Mouse (Mus musculus) testis, adult 2 months (tissue): Measurements from ENCODE around the gene Tmem156. TPM values are rescaled to one million over a fixed set of nuclear protein-coding genes. Genes with fewer than 3 reads are reported as not detected.
"Not testable (repeated sequence)": the region's sequence is repeated elsewhere in the genome, so short reads cannot be mapped to it uniquely, and the experiment has no call there.

Experiments used
- H3K27ac ChIP-seq: fragments of 200-500 bp; 2 replicates; pipeline ENCODE4 v1.5.1; 2012; ENCODE audit warnings: low read depth, low read length; ENCODE audit not compliant: control insufficient read depth, insufficient read depth
- H3K27me3 ChIP-seq: fragments of 200-500 bp; 2 replicates; pipeline ENCODE4 v1.6.1; 2012; ENCODE audit warnings: mild to moderate bottlenecking, low read length, moderate library complexity; ENCODE audit not compliant: control insufficient read depth, insufficient read depth
- H3K36me3 ChIP-seq: fragments of 200-500 bp; 2 replicates; pipeline ENCODE4 v1.6.1; 2012; ENCODE audit warnings: mild to moderate bottlenecking, low read length; ENCODE audit not compliant: control insufficient read depth, insufficient read depth
- H3K4me1 ChIP-seq: fragments of 200-500 bp; 2 replicates; pipeline ENCODE4 v1.6.1; 2012; ENCODE audit warnings: low read length; ENCODE audit not compliant: control insufficient read depth, insufficient read depth
- H3K4me3 ChIP-seq: fragments of 200-500 bp; 2 replicates; pipeline ENCODE4 v1.5.1; 2012; ENCODE audit warnings: low read depth, mild to moderate bottlenecking, low read length, moderate library complexity, mixed read lengths; ENCODE audit not compliant: control insufficient read depth
- CTCF ChIP-seq: fragments of 200-500 bp; IDR thresholded peaks from 2 replicates; pipeline ENCODE4 v1.5.1; 2012; ENCODE audit warnings: low read depth, mild to moderate bottlenecking, inconsistent platforms, low read length, moderate library complexity; ENCODE audit not compliant: control insufficient read depth, insufficient read depth, insufficient replicate concordance
- POLR2A ChIP-seq: fragments of 200-500 bp; IDR thresholded peaks from 2 replicates; pipeline ENCODE4 v1.6.1; 2012; ENCODE audit warnings: low read depth, mild to moderate bottlenecking, inconsistent platforms, low read length, moderate library complexity; ENCODE audit not compliant: control insufficient read depth
- polyA plus RNA-seq: library from polyadenylated mRNA; depleted of rRNA; stranded (reverse); fragments of >200 nt; gene quantifications from 2 replicates; pipeline ENCODE4 v1.2.3, GENCODE M21; 2012

Gene Tmem156
- polyA plus RNA-seq, 1 experiment: 9.2 TPM

DNA sequence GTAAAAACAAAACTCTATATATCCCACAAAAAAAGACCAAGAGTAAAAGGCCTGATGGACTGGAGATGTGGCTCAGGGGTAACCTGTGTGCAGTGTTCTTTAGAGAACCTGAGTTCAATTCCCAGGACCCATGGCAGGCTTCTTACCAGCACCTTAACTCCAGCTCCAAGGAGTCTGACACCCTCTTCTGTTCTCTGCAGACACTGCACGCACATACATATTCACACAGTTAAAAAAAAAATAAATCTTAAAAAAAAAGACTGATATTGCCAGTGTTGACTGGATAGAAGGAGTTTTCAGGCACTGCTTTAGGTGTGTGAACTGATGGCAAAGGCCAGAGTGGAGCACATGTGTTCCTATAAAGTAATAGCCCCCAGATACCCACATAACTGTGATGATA, 34.2 kb upstream of the Tmem156 start:
- Histone ChIP-seq H3K4me1 (peaks cover 3% of the 10 kb centered on the region; the same call in 1 of the 2 replicates), H3K27me3 (no peaks in the 10 kb centered on the region), H3K36me3 (no peaks in the 10 kb centered on the region), H3K27ac (no peak overlapping the region), H3K4me3 (no peak overlapping the region)
- no peak for TF ChIP-seq POLR2A
- TF ChIP-seq CTCF: no peak

DNA sequence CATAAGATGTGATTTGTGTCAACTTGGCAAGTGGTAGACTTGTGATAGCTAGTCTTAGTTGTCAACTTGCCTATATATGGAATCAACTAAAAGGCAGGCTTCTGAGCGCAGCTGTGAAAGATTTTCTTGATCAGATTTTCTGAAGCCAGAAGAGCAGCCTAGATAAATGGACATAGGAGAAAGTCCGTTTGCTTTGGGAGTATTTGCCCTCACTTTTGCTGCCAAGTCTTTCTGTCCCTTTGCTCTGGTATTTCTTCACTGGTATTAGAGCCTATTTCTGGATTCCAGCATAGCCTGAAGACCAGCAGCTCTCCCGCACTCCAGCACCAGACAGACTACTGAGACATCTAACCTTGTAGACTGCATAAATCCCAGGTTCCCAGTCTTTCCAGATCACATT, 30.7 kb upstream of the Tmem156 start:
- no peaks in the 10 kb centered on the region for H3K4me1 ChIP-seq
- no peak for TF ChIP-seq POLR2A
- TF ChIP-seq CTCF: no peak
- no peak overlapping the region for H3K27ac ChIP-seq
- no peaks in the 10 kb centered on the region for H3K27me3 ChIP-seq
- H3K36me3 ChIP-seq: no peaks in the 10 kb centered on the region
- no peak overlapping the region for H3K4me3 ChIP-seq

DNA sequence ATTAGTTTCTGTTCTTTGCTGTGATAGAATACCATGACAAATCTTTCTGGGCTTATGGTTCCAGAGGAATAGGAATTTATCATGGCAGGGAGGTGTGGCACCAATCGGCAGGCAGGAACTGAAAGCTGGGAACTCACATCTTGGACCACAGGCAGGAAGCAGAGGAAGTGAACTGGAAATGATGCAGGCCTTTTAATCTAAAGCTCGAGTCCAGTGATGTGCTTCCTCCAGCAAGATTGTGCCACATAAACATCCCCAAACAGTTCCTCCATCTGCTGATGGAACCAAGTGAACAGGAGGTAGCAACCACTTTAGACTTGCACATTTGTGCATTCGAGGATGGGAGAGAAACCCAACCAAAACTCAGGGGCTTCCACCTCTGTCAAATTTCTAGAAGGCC, 28.0 kb upstream of the Tmem156 start:
- Histone ChIP-seq H3K27me3 (no peaks in the 10 kb centered on the region), H3K4me3 (no peak overlapping the region), H3K4me1 (no peaks in the 10 kb centered on the region), H3K27ac (no peak overlapping the region), H3K36me3 (no peaks in the 10 kb centered on the region)
- TF ChIP-seq CTCF: no peak
- TF ChIP-seq POLR2A: no peak

DNA sequence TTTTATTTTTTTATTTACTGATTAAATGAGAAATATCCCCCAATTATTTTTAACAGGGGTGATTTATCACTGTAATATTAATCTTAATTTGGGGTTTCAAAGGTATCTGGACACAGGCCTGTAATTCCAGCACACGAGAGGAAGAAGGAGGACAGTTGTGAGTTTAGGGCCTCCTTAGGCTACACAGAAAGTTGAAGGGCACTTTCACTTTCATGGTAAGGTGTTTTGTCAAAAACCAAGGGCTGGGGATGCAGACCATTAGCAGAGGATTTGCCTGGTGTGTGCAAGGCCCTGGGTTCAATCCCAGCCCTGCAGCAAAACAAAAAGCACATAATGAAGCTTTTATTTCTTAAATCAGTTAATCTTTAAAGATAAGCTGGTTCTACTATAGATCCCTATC, 27.6 kb upstream of the Tmem156 start:
- Histone ChIP-seq H3K27ac (no peak overlapping the region), H3K4me3 (no peak overlapping the region)

DNA sequence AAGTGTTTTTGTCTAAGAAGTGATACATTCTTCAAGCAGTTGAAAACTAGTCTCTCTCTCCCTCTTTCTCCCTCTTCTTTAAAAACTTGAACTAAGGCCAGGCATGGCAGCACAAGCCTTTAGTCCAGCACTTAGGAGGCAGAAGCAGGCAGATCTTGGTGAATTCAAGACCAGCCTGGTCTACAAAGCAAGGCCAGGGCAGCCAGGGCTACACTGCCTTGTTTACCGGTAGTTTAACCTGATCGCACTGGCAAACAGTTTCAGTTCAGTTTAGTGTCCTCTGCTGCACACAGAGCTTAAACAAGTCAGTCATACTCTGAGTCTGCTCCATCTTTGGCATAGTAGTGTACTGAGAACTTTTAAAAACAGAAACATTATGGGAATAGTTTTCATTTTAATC, 24.9 kb upstream of the Tmem156 start:
- H3K27me3 ChIP-seq: no peaks in the 10 kb centered on the region
- H3K27ac ChIP-seq: no peak overlapping the region
- no peaks in the 10 kb centered on the region for H3K36me3 ChIP-seq
- H3K4me1 ChIP-seq: no peaks in the 10 kb centered on the region
- no peak overlapping the region for H3K4me3 ChIP-seq
- no peak for TF ChIP-seq CTCF
- no peak for TF ChIP-seq POLR2A

More for the DNA sequence above, 27.6 kb upstream of the Tmem156 start:
- Histone ChIP-seq H3K4me1 (no peaks in the 10 kb centered on the region), H3K27me3 (no peaks in the 10 kb centered on the region), H3K36me3 (no peaks in the 10 kb centered on the region)
- TF ChIP-seq CTCF (no peak), POLR2A (no peak)

DNA sequence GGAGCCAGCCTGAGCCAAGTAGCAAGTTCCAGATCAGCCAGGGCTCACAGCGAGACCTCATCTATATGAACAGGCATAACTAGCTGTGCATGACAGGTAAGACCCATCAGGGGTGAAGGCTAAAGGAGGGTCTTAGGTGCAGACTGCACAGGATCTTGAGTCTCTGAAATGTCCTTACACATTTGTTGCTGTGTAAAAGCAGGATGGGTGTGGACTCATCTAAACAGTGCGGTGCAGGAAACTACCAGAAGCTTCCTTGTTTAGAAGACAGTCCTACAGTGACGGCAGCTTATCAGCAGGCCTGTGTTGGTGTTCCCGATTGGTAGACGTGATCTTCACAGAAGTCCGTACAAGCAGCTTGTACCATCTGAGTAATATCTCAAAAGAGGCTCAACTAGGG, 21.4 kb upstream of the Tmem156 start:
- H3K27me3 ChIP-seq: no peaks in the 10 kb centered on the region
- no peaks in the 10 kb centered on the region for H3K4me1 ChIP-seq
- H3K27ac ChIP-seq: peak overlapping the region; percentile 45; the same call in 1 of the 2 replicates
- H3K4me3 ChIP-seq: no peak overlapping the region
- TF ChIP-seq CTCF (no peak), POLR2A (no peak)
- no peaks in the 10 kb centered on the region for H3K36me3 ChIP-seq

DNA sequence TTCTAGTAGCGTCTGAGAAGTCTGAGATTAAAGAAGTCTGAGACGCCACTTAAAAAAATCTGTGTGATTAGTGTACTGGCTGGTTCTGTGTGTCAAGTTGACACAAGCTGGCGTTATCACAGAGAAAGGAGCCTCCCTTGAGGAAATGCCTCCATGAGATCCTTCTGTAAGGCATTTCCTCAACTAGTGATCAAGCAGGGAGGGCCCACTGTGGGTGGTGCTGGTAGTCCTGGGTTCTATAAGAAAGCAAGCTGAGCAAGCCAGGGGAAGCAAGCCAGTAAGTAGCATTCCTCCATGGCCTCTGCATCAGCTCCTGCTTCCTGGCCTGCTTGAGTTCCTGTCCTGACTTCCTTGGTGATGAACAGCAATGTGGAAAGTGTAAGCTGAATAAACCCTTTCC, 20.3 kb upstream of the Tmem156 start:
- H3K4me1 ChIP-seq, H3K4me3 ChIP-seq, H3K27ac ChIP-seq, H3K36me3 ChIP-seq, H3K27me3 ChIP-seq: not testable (repeated sequence)

DNA sequence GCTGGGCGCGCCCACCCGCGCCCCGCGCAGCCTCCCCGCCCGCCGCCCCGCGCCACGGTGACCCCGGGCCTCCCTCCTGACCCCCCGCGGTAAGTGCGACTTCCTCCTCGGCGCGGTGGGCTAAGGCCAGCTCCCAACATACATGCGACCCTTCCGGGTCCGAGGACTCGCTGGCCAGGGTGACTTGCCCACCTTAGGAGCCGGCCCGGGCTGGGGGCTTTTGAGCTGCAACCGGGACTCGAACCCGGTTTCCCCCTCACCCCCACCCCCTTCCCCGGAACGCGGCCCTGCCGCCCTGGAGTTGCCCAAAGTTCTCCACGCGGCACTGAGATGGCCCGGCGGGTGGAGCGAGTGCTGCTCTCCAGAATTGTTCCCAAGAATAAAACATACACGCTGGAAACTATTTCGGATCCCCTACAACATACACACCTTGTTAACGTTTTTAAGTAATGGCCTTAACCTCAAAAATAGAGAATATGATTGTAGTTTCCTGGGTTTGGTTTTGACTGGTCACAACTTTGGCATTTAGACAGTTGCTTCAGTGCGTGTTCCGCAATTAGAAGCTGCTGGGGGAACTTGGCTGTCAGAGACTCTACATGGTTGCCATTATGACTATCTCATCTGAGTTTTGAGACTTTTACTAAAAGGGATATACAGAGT, 16.0 kb upstream of the Tmem156 start:
- H3K27ac ChIP-seq: no peak overlapping the region; the same call in 1 of the 2 replicates
- no peaks in the 10 kb centered on the region for H3K27me3 ChIP-seq
- H3K36me3 ChIP-seq: no peaks in the 10 kb centered on the region
- no peaks in the 10 kb centered on the region for H3K4me1 ChIP-seq
- peak overlapping the region; percentile 91 for H3K4me3 ChIP-seq
- TF ChIP-seq POLR2A (no peak), CTCF (no peak)
